Mouse (Mus musculus): Measurements from ENCODE around the gene Rad9a. TPM values are rescaled to one million over a fixed set of nuclear protein-coding genes. Genes with fewer than 3 reads are reported as not detected.

The Rad9a gene
- total and polyA plus RNA-seq, 3 experiments, result 21.3 to 37.9 TPM; not detected in 1

GRCm38 (mm10) chr19:4211891-4212588, 10.6 kb upstream of the Rad9a start:
- TF ChIP-seq MAX (IDR thresholded peaks at IDR 0.05; ENCODE audit: low read length) (no peak), MAZ (IDR thresholded peaks at IDR 0.05; ENCODE audit: low read depth, low read length) (no peak), MAFK (IDR thresholded peaks at IDR 0.05; ENCODE audit: borderline replicate concordance, low read depth, low read length) (no peak), CTCF (IDR thresholded peaks at IDR 0.05 in 2 of 3, conservative IDR thresholded peaks at IDR 0.05 in 1 of 3; ENCODE audit: control insufficient read depth in 1 of 3, insufficient read depth in 1 of 3, low read depth in 2 of 3, low read length in 3 of 3, poor library complexity in 1 of 3, severe bottlenecking in 1 of 3) (no peak), MXI1 (IDR thresholded peaks at IDR 0.05; ENCODE audit: low read depth, low read length) (no peak), USF2 (IDR thresholded peaks at IDR 0.05; ENCODE audit: borderline replicate concordance in 1 of 2, insufficient read depth in 1 of 2, low read depth in 1 of 2, low read length in 2 of 2) (no peak), CHD1 (IDR thresholded peaks at IDR 0.05; ENCODE audit: low read depth, low read length) (no peak), POLR2AphosphoS5 (IDR thresholded peaks at IDR 0.05; ENCODE audit: borderline replicate concordance, low read depth, low read length) (no peak)
- no peak overlapping the region for H3K27ac ChIP-seq (ENCODE audit: control insufficient read depth, low read depth, low read length)
- peaks cover 2% of the 10 kb centered on the region; the same call in 1 of the 2 replicates for H3K79me2 ChIP-seq (ENCODE audit: control insufficient read depth, insufficient read depth, low read length, poor library complexity)
- H3K36me3 ChIP-seq (ENCODE audit: control insufficient read depth in 1 of 2, insufficient read depth in 2 of 2, low read length in 2 of 2), result peaks cover 0 to 13% of the 10 kb centered on the region in 2 experiments; a peak in 2 of 4 replicates
- no peak for DNase-seq (ENCODE audit: low read depth, low spot score)
- H3K9ac ChIP-seq (ENCODE audit: control insufficient read depth, low read depth, low read length, poor library complexity, severe bottlenecking), result no peak overlapping the region
- peaks cover 2 to 21% of the 10 kb centered on the region in 2 experiments for H3K4me1 ChIP-seq (ENCODE audit: control insufficient read depth in 1 of 2, insufficient read depth in 2 of 2, low read length in 2 of 2)
- H3K4me3 ChIP-seq (ENCODE audit: control insufficient read depth in 1 of 2, insufficient read depth in 1 of 2, low read depth in 2 of 2, low read length in 2 of 2), result no peak overlapping the region
- peaks cover 10 to 18% of the 10 kb centered on the region in 2 experiments for H3K27me3 ChIP-seq (ENCODE audit: control insufficient read depth in 1 of 2, insufficient read depth in 2 of 2, low read length in 2 of 2)
- no peaks in the 10 kb centered on the region for H3K9me3 ChIP-seq (replicated peaks; ENCODE audit: insufficient read depth, low read length)

GRCm38 (mm10) chr19:4208563-4208962, 7.1 kb upstream of the Rad9a start:
- peaks cover 2 to 25% of the 10 kb centered on the region in 2 experiments for H3K4me1 ChIP-seq (ENCODE audit: control insufficient read depth in 1 of 2, insufficient read depth in 2 of 2, low read length in 2 of 2)
- H3K36me3 ChIP-seq (ENCODE audit: control insufficient read depth in 1 of 2, insufficient read depth in 2 of 2, low read length in 2 of 2), result peaks cover 0 to 11% of the 10 kb centered on the region in 2 experiments; a peak in 1 of 4 replicates
- H3K9ac ChIP-seq (ENCODE audit: control insufficient read depth, low read depth, low read length, poor library complexity, severe bottlenecking), result no peak overlapping the region
- H3K79me2 ChIP-seq (ENCODE audit: control insufficient read depth, insufficient read depth, low read length, poor library complexity), result no peaks in the 10 kb centered on the region; the same call in 1 of the 2 replicates
- no peak for DNase-seq (ENCODE audit: low read depth, low spot score)
- H3K27me3 ChIP-seq (ENCODE audit: control insufficient read depth in 1 of 2, insufficient read depth in 2 of 2, low read length in 2 of 2), result peaks cover 0 to 5% of the 10 kb centered on the region in 2 experiments; a peak in 2 of 4 replicates
- H3K9me3 ChIP-seq (replicated peaks; ENCODE audit: insufficient read depth, low read length), result no peaks in the 10 kb centered on the region
- H3K4me3 ChIP-seq (ENCODE audit: control insufficient read depth in 1 of 2, insufficient read depth in 1 of 2, low read depth in 2 of 2, low read length in 2 of 2), result no peak overlapping the region
- TF ChIP-seq USF2 (IDR thresholded peaks at IDR 0.05; ENCODE audit: borderline replicate concordance in 1 of 2, insufficient read depth in 1 of 2, low read depth in 1 of 2, low read length in 2 of 2) (no peak), ETS1 (IDR thresholded peaks at IDR 0.05; ENCODE audit: low read depth, low read length) (no peak)
- H3K27ac ChIP-seq (ENCODE audit: control insufficient read depth, low read depth, low read length), result no peak overlapping the region

- DNase-seq (ENCODE audit: low read depth, low spot score), result peak; percentile 73
- TF ChIP-seq HCFC1 (IDR thresholded peaks at IDR 0.05; ENCODE audit: low read depth, low read length) (0 out of 2 replicates have a peak, but pooled peaks have one; percentile 22), MYC (IDR thresholded peaks at IDR 0.05; ENCODE audit: low read depth, low read length) (no peak), ETS1 (IDR thresholded peaks at IDR 0.05; ENCODE audit: low read depth, low read length) (no peak), RCOR1 (IDR thresholded peaks at IDR 0.05; ENCODE audit: low read depth, low read length) (no peak), GATA1 (IDR thresholded peaks at IDR 0.05; ENCODE audit: low read depth, low read length) (no peak), CTCF (IDR thresholded peaks at IDR 0.05 in 2 of 3, conservative IDR thresholded peaks at IDR 0.05 in 1 of 3; ENCODE audit: control insufficient read depth in 1 of 3, insufficient read depth in 1 of 3, low read depth in 2 of 3, low read length in 3 of 3, poor library complexity in 1 of 3, severe bottlenecking in 1 of 3) (peak; percentile 93 to 97 (median 95)), EP300 (IDR thresholded peaks at IDR 0.05; ENCODE audit: low read depth in 1 of 2, low read length in 2 of 2) (no peak), E2F4 (IDR thresholded peaks at IDR 0.05; ENCODE audit: borderline replicate concordance, low read depth, low read length) (no peak), UBTF (IDR thresholded peaks at IDR 0.05; ENCODE audit: borderline replicate concordance, insufficient read depth, low read depth, low read length) (no peak), KAT2A (conservative IDR thresholded peaks at IDR 0.05; ENCODE audit: low read depth, low read length) (no peak), MXI1 (IDR thresholded peaks at IDR 0.05; ENCODE audit: low read depth, low read length) (0 out of 2 replicates have a peak, but pooled peaks have one; percentile 21), MYB (IDR thresholded peaks at IDR 0.05; ENCODE audit: low read depth, low read length) (no peak), GABPA (IDR thresholded peaks at IDR 0.05; ENCODE audit: low read depth, low read length) (no peak), MAZ (IDR thresholded peaks at IDR 0.05; ENCODE audit: low read depth, low read length) (no peak), NELFE (IDR thresholded peaks at IDR 0.05; ENCODE audit: low read depth, low read length) (no peak), POLR2A (IDR thresholded peaks at IDR 0.05; ENCODE audit: control insufficient read depth in 1 of 2, insufficient read depth in 1 of 2, low read depth in 1 of 2, low read length in 2 of 2, poor library complexity in 1 of 2) (no peak), NRF1 (IDR thresholded peaks at IDR 0.05; ENCODE audit: insufficient read depth, low read depth, low read length, poor library complexity, severe bottlenecking) (no peak)
These were observed 5.5 kb upstream of the Rad9a start for GRCm38 (mm10) chr19:4206971-4207370.

More at GRCm38 (mm10) chr19:4206971-4207370, 5.5 kb upstream of the Rad9a start:
- Histone ChIP-seq H3K27ac (ENCODE audit: control insufficient read depth, low read depth, low read length) (no peak overlapping the region), H3K9ac (ENCODE audit: control insufficient read depth, low read depth, low read length, poor library complexity, severe bottlenecking) (no peak overlapping the region), H3K4me3 (ENCODE audit: control insufficient read depth in 1 of 2, insufficient read depth in 1 of 2, low read depth in 2 of 2, low read length in 2 of 2) (no peak overlapping the region), H3K9me3 (replicated peaks; ENCODE audit: insufficient read depth, low read length) (no peaks in the 10 kb centered on the region), H3K4me1 (ENCODE audit: control insufficient read depth in 1 of 2, insufficient read depth in 2 of 2, low read length in 2 of 2) (peaks cover 7 to 29% of the 10 kb centered on the region in 2 experiments), H3K27me3 (ENCODE audit: control insufficient read depth in 1 of 2, insufficient read depth in 2 of 2, low read length in 2 of 2) (peaks cover 0 to 2% of the 10 kb centered on the region in 2 experiments; a peak in 1 of 4 replicates), H3K36me3 (ENCODE audit: control insufficient read depth in 1 of 2, insufficient read depth in 2 of 2, low read length in 2 of 2) (peaks cover 0 to 21% of the 10 kb centered on the region in 2 experiments; a peak in 2 of 4 replicates), H3K79me2 (ENCODE audit: control insufficient read depth, insufficient read depth, low read length, poor library complexity) (no peaks in the 10 kb centered on the region; the same call in 1 of the 2 replicates)
